Mouse (Mus musculus): ENCODE data around the gene Vapa. TPM values are rescaled to one million over a fixed set of nuclear protein-coding genes. Genes with fewer than 3 reads are reported as not detected.

The Vapa gene
- total RNA-seq, 1 experiment from 2014 or later: 132 TPM

DNA sequence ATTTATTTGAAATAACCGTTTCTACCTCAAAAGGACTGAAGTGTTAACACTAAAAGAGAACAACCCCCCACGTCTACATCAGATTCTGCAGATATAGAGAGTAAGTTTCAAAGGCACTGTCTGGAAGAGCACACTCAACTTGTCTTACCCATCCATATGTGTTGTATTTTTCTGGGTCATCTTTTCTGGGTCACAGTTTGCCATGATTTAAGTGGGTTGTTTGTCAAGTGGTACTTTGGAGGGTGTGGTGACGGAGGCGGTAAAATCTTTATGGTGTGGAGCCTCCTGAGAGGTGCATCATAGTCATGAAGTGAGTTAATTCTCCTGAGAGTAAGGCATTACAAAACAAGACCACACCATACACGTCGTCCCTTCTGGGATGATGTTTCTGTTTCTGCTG, 12.2 kb upstream of the Vapa start:
- no peak for DNase-seq

DNA sequence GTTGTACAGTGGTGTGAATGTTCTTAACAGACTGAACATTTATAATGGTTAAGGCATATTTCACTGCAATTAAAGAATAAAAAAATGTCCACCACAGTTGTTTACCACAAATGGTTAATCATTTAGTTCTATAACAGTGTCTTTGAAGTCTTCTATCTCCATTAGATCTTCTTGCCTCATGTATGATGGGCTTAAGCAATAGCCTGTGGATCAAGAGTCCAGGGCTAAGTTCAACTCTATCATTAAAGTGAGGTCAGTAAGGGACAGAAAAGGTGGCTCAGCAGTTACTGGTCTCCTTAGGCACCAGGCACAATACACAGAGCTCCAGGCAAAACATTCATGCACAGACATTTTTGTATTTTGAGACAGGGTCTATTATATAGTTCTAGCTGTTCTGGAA, 9.8 kb upstream of the Vapa start:
- DNase-seq: no peak

DNA sequence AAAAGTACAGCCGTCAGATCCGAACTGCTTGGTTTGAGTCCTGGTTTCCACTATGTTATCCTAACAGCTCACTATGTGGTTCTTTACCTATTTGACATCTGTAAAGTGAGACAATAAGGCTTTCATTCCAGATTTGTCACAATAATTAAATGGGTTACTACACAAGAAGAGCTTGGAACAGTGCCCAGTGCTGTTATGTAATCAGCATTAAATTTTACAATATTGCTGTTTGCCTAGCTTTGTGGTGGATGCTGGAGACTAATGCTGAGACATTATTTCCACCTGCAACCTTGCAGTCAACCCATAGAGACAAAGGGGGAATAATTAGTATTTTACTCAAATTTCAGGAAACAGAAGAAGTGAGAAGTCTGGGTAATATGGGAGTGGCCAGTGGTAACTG, 5.1 kb upstream of the Vapa start:
- peak; percentile 48 for DNase-seq

DNA sequence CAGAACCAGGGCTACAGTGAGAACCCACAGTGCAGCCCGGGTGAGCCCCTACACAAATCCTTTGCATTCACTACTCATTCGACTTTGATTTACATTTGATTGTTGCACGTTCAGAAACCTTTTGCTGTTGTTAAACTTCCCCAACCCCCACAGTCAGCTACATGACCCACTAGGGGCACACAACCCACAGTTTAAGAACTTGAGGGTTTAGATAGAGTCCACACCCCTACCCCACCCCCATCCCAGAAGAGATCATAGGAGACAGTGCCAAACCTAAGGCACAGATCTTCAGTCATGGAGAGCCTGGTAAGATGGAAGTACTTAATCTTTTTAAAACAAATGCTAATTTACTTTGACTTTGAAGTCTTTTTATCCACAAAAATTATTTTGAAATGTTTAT, 2.3 kb upstream of the Vapa start:
- no peak for DNase-seq

DNA sequence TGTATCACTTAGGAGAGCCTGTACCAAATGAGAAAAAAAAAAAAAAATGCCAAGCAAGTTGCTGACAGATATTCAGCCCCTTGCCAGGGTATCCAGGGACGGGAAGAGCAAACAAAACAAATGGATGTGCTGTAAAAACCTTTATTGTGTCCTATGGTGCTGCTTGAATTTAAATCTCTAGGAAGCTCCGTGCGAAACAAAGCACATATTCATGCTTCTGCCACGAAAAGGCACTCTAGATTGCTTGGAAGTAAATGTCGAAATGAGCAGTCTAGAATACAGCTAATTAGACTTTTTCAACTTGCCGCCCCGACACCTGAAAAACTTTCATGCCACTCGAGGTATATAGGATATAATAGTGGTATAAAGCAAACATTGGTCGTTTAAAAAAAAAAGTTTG, 1.1 kb upstream of the Vapa start:
- no peak for DNase-seq

DNA sequence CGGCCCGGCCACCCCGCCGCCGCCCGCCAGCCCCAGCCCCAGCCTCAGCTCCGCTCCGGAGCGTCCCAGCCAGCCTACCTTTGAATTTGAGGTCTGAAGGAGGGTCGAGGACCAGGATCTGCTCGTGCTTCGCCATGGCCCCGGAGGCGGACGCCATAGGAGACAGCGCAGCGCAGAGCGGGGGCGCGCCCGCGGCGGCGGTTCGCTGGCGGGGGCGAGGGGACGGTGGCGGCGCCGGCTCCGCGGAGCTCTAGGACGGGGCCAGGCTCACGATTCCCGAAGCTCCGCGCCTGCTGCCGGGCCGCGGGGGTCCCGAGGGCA, 253 bp downstream of the Vapa start:
- no peak for DNase-seq

DNA sequence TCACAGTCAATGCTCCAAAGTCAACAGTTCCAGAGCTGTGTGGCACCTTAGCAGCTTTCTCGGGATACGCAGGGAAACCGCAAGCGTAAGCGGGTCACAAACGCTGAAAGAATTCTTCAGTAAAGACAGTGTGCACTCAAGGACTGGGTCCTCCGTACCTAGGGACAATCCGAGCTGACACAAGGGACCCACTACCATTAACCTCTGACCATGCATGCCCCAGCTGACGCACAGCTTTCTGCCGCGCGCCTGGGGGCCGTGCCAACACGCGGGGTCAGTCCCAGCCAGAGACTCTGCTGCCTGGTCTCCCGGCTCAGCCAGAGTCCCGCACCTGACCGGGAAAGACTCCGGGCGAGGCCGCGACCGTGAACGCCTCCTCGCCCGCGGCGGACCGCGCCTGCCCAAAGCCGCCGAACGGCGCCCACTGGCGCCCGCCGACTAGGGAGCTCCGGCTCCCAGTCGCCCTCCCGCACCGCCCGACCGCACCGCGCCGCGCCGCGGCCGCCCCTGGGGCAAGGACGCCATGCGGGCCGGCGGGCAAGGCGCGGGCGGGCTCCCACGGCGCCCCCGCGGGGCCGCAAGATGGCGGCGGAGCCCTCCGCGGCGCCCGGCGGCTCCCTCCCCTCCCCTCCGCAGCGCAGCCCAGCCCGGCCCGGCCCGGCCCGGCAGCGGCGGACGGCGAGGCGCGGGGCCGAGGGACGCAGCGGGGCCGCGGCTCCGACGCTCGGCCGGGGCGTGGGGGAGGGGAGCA, 789 bp downstream of the Vapa start:
- peak; percentile 75 for DNase-seq

DNA sequence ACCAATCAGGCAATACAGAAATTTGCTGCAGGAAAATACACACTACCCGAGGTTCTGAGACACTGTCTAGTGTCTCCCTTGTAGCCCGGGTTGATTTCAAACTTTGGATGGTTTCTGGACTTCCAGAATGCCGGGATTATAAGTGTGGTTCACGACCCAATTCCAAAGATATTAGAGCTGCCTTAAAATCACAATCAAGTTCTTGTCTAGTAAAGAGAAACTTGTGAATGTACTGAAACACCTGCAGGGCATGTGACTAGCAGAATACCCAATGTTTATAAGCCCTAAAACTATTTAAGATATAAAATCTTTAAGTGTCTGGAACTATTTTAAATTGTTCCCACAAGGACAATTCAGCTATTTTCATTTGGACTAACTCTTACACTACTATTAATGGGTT, 1.6 kb downstream of the Vapa start:
- DNase-seq: no peak

DNA sequence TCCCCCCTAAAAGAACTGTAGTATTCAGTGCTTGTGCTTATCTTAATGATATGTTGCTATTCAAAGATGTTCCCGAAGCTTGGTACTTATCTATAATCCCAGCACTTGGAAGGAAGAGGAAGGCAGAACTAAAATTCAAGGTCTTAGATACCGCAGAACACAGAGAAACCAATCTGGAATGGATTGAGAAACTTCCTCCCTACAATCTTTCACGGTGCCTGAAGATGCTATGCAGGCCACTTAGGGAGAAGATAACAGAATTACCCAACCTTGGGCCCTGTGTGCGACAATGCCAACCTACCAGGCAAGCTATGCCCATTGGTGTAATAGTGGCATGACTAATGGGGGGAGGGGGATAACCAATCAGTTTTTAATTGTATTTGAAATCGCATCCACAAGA, 4.6 kb downstream of the Vapa start:
- DNase-seq: no peak

DNA sequence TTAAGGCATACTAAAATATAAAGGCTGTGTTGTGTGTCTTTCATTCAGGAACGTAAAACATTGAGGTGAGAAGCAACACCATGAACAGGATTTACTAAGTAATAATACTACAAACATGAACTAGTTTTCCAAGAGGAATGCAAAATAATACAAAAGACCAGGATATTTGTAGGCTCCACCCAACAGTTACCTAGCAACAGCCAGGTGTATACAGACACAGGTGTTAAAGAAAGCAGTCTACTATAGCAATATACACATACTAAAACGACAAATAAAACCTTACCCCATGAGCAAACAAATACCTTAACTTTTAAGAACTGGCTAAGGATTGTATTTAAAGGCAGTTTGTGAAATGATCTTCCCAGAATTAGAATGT, 5.1 kb downstream of the Vapa start:
- no peak for DNase-seq

DNA sequence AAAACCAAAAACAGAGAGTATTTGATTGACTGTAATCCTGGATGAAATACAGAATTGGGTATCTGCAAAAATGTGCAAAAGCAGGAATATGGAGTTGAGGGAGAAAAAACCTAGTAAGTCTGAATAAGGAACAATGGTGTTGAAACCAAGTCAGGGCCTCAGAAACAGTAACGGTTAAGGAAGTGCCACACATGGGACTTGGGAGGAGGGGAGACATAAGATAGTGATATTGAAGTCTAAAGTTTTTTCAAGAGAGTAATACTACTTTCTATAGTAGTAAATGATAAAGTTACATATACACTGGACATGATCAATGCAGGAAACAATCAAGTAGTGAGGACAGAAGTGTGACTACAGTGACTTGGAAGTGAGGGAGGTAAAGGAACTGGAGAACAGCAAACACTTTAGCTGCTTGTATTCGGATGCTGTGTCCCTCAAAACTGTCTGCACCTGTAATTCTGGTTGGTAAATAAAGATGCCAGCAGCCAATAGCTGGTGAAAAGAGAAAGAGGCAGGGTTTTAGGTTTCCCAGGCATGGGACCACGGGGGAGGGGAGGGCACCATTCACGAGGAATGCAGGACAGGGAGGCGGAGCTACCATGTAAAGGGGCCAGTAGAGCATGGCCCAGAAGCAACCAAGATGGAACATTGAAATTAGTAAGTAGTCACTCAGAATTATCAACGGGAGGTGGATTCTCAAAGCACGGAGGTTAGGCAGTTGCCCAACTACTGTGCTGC, 5.6 kb downstream of the Vapa start:
- DNase-seq: no peak

DNA sequence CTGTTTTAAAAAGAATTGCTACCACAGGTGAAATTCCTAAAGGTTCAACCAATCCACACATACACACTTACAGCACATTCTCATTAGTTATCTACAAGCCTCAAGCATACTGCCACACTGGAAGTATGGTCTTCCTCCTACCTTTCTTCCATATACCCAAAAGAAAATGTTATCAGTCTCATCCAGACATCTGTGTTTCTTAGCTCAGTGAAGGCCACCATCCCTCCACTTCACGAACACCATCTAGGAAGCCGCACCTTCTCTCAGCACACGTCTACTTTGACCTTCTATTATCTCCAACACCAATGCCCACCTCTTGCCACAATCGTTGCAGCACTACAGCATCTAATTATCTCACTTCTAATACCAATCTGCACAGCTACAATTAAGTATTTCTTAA, 7.3 kb downstream of the Vapa start:
- DNase-seq: no peak

DNA sequence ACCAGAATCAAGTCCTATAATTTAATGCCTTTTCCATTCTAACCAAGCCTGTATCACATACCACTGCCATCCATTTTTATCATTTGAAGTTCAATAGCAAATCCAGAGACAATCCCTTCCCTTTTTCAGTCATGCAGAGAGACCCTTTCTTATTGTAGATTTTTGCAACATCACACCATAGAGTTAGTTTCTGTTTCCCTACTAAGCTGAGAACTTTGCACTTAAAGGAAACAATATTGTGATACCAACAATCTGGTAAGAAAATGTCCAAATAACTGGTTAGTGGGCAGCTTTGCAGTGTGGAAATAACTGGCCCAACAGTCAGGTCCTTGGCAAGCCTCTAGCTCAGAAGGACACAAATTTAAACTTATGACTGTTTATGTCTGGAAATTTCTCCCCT, 8.5 kb downstream of the Vapa start:
- no peak for DNase-seq

DNA sequence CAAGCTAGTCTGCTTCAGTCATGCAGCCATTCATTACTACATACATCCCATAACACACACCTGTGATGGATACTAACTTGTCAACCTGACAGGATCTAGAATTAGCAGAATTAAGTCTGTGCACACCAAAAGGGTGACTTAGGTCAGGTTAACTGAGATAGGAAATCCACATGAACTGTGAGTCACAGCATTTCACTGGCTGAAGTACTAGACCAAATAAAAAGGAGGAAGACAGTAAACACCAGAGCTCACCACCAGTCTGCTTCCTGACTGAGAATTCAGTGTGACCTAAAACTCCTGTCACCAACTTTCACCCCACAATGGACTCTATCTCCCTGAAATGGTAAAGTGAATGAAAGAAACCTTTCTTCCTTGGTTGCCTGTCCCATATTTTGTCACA, 9.0 kb downstream of the Vapa start:
- DNase-seq: no peak

DNA sequence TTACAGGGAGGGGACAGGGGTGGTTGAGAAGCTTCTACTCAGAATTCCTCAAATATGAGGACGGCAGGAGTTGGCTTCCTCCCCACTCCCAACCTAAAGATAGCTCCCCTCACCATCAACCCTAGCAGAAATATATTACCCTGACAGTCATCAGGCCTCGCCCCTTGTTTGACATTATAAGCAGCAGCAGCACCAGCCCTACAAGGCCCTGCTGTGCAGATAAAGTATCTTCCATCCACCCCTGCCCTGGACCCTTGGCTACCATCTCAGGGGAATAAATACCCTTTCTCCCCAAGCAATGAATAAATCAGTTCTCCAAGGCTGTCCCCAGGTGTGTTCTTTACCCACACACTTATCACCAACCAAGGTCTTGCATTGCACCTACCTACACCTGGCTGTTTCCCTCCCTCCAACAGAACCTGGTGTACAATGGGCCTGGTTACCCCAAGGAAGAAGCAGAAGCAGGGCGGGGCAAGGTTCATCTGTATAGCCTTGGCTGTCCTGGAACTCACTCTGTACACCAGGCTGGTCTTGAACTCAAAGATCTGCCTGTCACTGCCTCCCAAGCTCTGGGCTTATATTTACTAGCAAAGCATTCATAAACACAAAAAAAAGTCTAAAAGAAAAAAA, 15.4 kb downstream of the Vapa start:
- DNase-seq: no peak

DNA sequence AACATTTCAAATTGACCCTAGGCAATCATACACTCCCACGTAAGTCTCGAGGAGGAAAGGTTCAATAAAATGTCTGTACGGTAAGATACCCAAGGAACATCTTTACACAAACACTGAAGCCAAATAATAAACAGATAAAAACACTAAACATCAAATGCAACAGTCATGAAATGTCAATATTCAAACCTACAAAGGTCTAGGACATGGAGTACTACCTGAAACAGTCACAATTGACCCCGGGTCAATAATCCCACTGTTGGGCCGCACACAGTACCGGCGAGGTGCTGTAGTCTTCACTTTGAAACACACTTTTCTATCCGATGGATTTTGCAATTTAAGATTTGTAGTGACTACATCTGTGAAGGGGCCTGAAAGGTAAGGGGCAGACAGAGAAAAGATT, 18.7 kb downstream of the Vapa start:
- DNase-seq: no peak

DNA sequence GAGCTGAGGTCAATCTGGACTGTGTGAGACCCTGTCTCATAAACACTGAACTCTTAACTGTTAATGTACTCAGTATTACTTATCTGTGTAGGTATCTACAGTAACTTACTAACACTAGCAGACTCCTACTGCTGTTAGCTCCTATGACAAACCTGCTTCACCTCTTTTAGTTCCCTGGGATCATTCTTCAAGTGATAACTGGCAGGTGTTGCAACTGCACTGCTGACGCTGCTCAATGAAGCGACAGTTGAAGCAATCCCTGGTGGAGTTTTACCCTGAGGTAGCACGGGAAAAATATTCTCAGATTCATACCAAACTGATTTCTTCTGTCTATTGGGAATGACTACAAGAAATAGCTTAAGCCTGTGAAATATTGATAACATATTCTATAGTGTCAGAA, 26.5 kb downstream of the Vapa start:
- no peak for DNase-seq

DNA sequence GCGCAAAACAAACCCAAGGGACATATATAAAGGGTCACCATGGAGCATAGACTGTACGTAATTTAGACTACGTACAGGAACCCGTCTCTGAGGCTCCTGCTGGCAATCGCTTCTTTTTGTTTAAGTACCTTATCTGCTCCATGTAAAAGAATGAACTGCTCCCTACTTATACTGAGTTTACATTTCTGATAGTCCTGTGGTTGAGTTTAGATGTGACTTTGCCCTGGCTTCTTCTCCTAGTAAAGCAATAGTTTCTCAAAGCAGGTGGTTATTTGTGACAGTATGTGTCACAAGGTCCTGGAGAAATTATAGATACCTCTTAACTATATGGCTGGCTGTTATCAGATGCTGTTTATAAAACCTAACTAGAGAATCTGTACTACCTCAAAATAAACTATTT, 31.9 kb downstream of the Vapa start:
- no peak for DNase-seq

DNA sequence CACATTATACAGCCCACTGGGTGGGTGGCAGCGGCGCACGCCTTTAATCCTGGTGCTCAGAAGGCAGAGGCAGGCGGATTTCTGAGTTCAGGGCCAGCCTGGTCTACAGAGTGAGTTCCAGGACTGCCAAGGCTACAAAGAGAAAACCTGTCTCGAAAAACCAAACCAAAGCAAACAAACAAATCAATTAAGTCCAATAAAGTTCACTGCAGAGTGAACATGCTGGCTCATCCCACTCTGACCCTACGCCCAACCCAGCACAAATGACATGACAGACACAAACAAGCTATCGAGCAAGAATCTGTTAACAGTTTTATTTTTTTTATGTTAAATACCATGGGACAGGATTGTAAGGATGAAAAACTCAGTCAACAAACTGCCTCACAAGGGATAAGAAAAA, 33.6 kb downstream of the Vapa start:
- no peak for DNase-seq

DNA sequence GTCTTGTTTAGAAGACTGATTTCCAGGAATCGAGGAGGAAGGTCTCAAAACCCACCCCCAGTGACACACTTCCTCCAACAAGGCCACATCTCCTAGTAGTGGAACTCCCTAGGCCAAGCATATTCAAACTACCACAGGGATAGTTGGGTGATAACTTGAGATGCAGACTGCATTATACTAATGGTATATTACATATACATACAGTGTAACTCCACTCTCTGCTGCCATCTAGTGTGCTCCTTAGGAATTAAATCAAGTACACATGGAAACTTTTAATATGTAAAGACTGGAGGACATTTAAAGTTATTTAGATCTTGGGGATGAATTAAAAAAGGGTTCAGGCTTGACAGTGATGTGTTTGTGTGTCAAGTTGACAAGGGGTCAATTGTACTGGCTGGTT, 38.0 kb downstream of the Vapa start:
- DNase-seq: no peak

DNA sequence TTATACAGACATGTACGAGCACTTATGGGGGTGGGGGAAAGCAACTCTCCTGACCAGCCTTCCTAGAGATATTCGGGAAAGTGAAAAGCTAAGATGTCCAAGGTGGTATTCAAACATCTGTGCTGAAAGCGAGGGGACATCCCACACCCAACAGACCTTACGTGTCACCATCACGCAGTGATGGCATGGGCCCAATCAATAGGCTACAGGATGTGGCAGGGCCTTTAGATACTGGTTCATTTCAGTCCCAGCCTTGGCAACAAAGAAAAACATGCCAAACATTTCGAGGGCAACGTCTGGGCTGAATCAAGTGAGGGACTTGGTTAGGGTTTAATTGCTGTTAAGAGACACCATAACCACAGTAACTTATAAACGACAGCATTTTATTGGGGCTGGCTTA, 38.5 kb downstream of the Vapa start:
- DNase-seq: no peak

DNA sequence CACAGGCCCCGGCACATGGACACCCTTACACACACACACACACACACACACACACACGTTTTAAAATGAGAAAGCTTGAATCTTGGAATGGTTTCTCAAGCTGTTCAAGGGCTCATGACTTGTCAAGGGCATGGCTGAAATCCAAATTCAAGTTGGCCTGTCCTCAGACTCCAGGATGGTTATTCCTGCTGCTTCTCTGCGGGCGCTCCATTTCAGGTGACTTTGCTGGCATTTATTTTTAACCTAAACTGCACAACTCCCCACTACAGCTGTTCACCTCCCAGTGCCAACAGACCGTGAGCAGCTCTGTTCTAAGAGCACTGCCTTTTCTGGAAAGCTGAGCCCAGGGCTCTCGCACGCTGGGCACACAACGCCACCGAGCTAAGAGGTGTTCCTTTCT, 41.5 kb downstream of the Vapa start:
- DNase-seq: peak; percentile 69

DNA sequence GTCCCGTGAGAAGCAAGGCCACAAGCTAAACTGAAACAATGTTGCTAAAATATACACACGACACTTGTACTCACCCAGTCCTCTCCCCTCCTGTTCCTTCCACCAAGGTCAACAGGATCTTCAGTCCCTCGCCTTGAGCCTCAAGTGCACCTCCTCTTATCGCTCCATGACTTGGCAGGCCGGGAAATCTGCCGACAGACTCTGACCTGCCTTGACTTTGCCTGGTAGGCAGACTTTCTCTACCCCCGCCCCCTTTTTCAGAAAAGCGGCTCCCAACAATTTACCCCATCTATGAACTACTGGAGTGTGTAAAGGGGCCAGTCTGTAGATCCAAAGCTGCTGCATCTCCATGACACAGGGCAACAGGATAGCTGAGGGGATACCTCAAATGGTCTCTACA, 41.9 kb downstream of the Vapa start:
- peak; percentile 49 for DNase-seq

DNA sequence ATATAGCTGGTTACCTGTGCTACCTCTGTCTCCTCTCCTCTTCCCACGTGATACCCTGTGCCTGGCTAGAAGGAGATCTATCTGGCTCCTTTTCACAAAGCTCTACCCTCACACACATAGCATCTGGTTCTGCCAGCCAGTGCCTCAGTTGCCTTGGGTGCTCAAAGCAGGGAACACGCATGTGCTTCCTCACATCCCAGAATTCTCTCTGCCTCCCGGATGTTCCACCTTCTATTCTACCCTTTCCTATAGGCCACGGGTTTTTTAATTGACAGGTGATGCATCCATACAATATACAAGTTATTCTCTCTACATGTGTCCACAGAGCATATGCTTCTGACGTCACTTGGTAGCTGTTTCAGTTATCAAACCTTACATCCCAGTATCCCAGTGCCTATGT, 49.2 kb downstream of the Vapa start:
- DNase-seq: no peak

Data from adrenal gland, postnatal 14 days (tissue).